Mouse (Mus musculus) E14TG2a.4 (cell line): ENCODE measurements around the gene Lrrc61.

ENCODE experiments used
- H3K27me3 ChIP-seq: 2 replicates; pipeline ENCODE4 v1.6.1; 2014; ENCODE audit warnings: low read length, control low read depth; ENCODE audit not compliant: insufficient read depth
- H3K36me3 ChIP-seq: 2 replicates; pipeline ENCODE4 v1.6.1; 2014; ENCODE audit warnings: low read length, control low read depth; ENCODE audit not compliant: insufficient read depth
- H3K4me1 ChIP-seq: replicated peaks from 2 replicates; pipeline ENCODE4 v1.6.1; 2014; ENCODE audit warnings: low read depth, low read length, control low read depth
- H3K4me3 ChIP-seq: replicated peaks from 2 replicates; pipeline ENCODE4 v1.5.1; 2014; ENCODE audit warnings: mild to moderate bottlenecking, low read length
- H3K9me3 ChIP-seq: 2 replicates; pipeline ENCODE4 v1.6.1; 2014; ENCODE audit warnings: low read length, control low read depth
- CTCF ChIP-seq: conservative IDR thresholded peaks from 2 replicates; pipeline ENCODE4 v1.5.1; 2014; ENCODE audit warnings: low read length
- NANOG ChIP-seq: IDR thresholded peaks from 2 replicates; pipeline ENCODE4 v1.6.1; 2014; ENCODE audit warnings: borderline replicate concordance, low read length, mixed read lengths
- POU5F1 ChIP-seq: IDR thresholded peaks from 2 replicates; pipeline ENCODE4 v1.6.1; 2014; ENCODE audit warnings: low read length, borderline replicate concordance

Gene Lrrc61

DNA sequence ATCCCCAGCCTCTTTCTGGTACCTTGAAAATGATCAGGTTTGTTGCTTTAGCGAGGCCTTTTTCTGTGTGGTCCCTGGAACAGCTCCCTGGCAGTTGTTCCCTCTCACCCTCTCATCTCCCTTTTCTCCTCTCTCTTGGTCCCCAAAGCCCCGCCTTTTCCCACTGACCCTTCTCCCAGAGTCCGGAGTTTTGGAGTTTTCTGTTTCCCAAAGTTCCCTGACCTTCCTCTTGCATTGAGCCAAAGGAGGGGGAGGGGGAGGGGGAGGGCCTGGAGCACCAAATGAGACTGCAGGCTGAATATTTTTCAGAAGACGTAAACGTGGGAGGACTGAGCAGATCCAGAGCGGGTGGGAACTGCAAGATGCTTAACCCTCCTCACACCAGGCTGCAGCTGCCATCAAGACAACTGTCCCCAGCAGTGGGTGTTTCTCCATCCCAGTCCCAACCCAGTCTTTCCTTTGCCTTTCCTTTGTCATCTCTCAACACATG is 18.0 kb downstream of the Lrrc61 start, which contains the start of gene Rarres2:
Gene Rarres2 (minus strand): TSS at position 218 of the 490 bp plus-strand sequence.
- H3K36me3 ChIP-seq: no peaks in the 10 kb centered on the region
- H3K9me3 ChIP-seq: peaks cover 15% of the 10 kb centered on the region
- H3K4me1 ChIP-seq: 0 out of 2 replicates have a peak, but pooled peaks cover 5% of the 10 kb centered on the region
- peaks cover 12% of the 10 kb centered on the region; the same call in 1 of the 2 replicates for H3K27me3 ChIP-seq
- TF ChIP-seq NANOG (no peak), POU5F1 (no peak), CTCF (no peak)
- no peak within 1 kb of the TSS for H3K4me3 ChIP-seq

- Histone ChIP-seq H3K36me3 (no peaks in the 10 kb centered on the region), H3K9me3 (peaks cover 15% of the 10 kb centered on the region), H3K27me3 (peaks cover 12% of the 10 kb centered on the region), H3K4me1 (0 out of 2 replicates have a peak, but pooled peaks cover 4% of the 10 kb centered on the region), H3K4me3 (no peak overlapping the region)
- no peak for TF ChIP-seq POU5F1
- TF ChIP-seq NANOG: no peak
- TF ChIP-seq CTCF: no peak
Observed at GRCm38 (mm10) chr6:48573280-48573679, 18.7 kb downstream of the Lrrc61 start.

DNA sequence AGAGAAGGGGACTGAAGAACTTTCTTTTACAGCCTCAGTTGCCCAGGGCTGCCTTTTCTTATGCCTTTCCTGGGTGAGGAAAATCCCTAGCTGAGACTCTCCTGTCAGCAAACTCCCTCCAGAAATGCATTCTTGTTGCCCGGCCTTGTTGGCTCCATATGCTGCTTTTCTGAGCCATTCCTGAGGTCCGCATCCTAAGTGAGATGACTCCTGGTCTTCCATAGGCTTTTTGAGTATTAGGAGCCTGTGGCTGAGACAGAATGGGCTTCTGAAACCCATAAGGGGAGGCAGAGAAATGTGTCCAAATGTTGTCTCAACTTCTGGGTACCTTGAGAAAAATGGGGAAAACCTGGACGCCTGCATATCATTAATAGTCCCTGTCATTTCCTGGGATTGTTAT is 19.4 kb downstream of the Lrrc61 start:
- H3K36me3 ChIP-seq: no peaks in the 10 kb centered on the region
- no peak overlapping the region for H3K4me3 ChIP-seq
- peaks cover 12% of the 10 kb centered on the region for H3K27me3 ChIP-seq
- no peak for TF ChIP-seq POU5F1
- no peak for TF ChIP-seq CTCF
- TF ChIP-seq NANOG: no peak
- peaks cover 15% of the 10 kb centered on the region for H3K9me3 ChIP-seq
- no peaks in the 10 kb centered on the region for H3K4me1 ChIP-seq

- Histone ChIP-seq H3K9me3 (no peaks in the 10 kb centered on the region), H3K36me3 (no peaks in the 10 kb centered on the region), H3K4me3 (no peak overlapping the region), H3K4me1 (no peaks in the 10 kb centered on the region), H3K27me3 (peaks cover 13% of the 10 kb centered on the region)
- TF ChIP-seq CTCF: no peak
- TF ChIP-seq POU5F1: no peak
- TF ChIP-seq NANOG: no peak
Observed at GRCm38 (mm10) chr6:48578736-48579135, 24.1 kb downstream of the Lrrc61 start.

DNA sequence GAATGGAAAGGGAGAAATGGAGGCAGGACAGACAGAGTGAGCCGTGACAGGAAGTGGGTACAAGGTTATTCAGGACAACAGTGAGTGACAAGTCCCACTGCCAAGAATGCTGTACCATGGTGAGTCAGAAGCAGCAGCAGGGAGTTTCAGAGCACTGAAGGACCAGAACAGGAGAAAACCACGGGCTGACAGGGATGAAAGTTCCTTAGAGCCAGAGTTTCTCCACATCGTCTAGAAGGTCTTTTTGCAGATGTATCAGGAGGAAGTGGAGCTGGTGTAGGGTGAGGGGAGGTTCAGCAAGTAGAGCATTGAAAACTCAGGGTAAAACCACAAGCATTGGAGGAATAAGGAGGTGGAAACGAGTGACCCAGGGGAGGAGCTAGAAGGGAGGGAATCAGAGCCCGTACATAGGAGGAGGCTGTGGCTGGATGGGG is 24.6 kb downstream of the Lrrc61 start:
- Histone ChIP-seq H3K4me1 (no peaks in the 10 kb centered on the region), H3K36me3 (no peaks in the 10 kb centered on the region), H3K9me3 (no peaks in the 10 kb centered on the region), H3K4me3 (no peak overlapping the region), H3K27me3 (peaks cover 13% of the 10 kb centered on the region)
- TF ChIP-seq CTCF (no peak), NANOG (no peak), POU5F1 (no peak)

DNA sequence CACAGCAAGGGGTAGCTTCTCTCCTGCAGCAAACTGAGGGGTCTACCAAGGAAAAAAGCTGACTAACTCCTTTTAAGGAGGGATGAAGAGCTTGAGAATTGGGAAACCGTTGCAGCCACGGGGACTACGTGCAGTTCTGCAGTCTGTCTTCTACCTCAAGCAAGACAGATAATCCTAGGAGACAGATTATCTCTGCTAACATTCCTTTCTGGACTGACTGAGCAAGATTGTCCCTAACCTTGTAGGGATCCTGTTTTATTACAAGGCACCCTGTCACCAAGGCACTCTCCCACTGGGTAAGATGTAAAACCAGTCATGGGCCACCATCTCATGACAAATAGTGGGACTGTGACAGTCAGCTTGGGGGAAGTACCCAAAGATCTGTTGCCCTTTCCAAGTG is 26.7 kb downstream of the Lrrc61 start:
- H3K4me1 ChIP-seq: no peaks in the 10 kb centered on the region
- no peak overlapping the region for H3K4me3 ChIP-seq
- peaks cover 5% of the 10 kb centered on the region for H3K9me3 ChIP-seq
- no peaks in the 10 kb centered on the region for H3K36me3 ChIP-seq
- no peak for TF ChIP-seq POU5F1
- TF ChIP-seq CTCF: no peak
- no peak for TF ChIP-seq NANOG
- peaks cover 10% of the 10 kb centered on the region for H3K27me3 ChIP-seq

- no peaks in the 10 kb centered on the region for H3K36me3 ChIP-seq
- H3K9me3 ChIP-seq: peaks cover 9% of the 10 kb centered on the region
- no peaks in the 10 kb centered on the region for H3K4me1 ChIP-seq
- H3K27me3 ChIP-seq: peaks cover 10% of the 10 kb centered on the region
- no peak overlapping the region for H3K4me3 ChIP-seq
- TF ChIP-seq POU5F1 (no peak), NANOG (no peak), CTCF (peak; percentile 87)
Observed at GRCm38 (mm10) chr6:48582037-48582436, 27.4 kb downstream of the Lrrc61 start.

GRCm38 (mm10) chr6:48589194-48589750 is 34.7 kb downstream of the Lrrc61 start, which contains the start of gene Gm45021:
Gene Gm45021, plus strand, starts transcription at chr6:48589610.
- peaks cover 8% of the 10 kb centered on the region for H3K4me1 ChIP-seq
- TF ChIP-seq CTCF (no peak), POU5F1 (no peak), NANOG (no peak)
- no peaks in the 10 kb centered on the region for H3K36me3 ChIP-seq
- H3K4me3 ChIP-seq: no peak within 1 kb of the TSS
- H3K9me3 ChIP-seq: peaks cover 9% of the 10 kb centered on the region
- peaks cover 40% of the 10 kb centered on the region for H3K27me3 ChIP-seq

DNA sequence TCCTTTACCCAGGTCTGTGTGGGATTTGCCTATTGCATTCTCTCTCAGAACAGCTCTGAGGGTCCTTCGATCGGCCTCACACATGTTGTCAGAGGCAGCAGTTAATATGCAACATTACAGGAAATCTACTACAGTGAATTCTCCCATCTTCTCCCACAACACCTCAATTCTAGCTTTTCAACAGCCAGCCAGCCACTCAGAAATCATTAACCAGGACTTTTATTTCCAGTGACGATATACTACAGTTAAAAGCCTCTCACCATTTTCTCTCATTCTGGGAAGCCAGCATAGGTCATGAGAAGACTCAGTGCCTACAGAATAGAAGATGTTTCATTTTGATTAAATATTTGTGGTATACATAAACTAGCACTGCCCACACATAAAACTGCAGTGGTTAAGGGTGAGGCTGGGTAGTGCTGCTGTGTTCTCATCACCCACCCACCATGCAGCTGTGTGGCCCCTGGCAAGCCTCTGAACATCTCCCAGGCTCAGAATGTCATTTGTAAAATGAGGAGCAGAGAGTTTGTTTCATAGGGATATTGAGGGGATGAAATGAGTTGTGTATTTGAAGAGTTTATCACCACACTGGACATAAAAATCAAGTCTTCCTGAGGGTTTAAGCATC is 36.7 kb downstream of the Lrrc61 start:
- Histone ChIP-seq H3K9me3 (peaks cover 3% of the 10 kb centered on the region), H3K36me3 (no peaks in the 10 kb centered on the region), H3K4me3 (no peak overlapping the region), H3K27me3 (peaks cover 61% of the 10 kb centered on the region), H3K4me1 (peaks cover 24% of the 10 kb centered on the region)
- no peak for TF ChIP-seq POU5F1
- TF ChIP-seq NANOG: no peak
- no peak for TF ChIP-seq CTCF
